In genomic region chr7:83742026-83742425, GRCm38 (mm10) we compare ENCODE assay signal across 24 mouse cellular contexts. TPM values are rescaled to one million over a fixed set of nuclear protein-coding genes. Genes with fewer than 3 reads are reported as not detected.
"Had no signal": no experiment of that assay in that cellular context is flagged by ENCODE, and none has a peak within 500 bp of the region (broad histone marks: within the 10 kb centered on the region; RNA-seq: fewer than 3 reads in every experiment).

No protein-coding gene starts in this region.

- H3K9ac ChIP-seq: liver, embryonic 14.5 days; lung, embryonic 15.5 days; midbrain, embryonic 12.5 days; midbrain, embryonic 15.5 days; neural tube, embryonic 12.5 days; neural tube, embryonic 15.5 days had no signal

- H3K27me3 ChIP-seq: lung, embryonic 15.5 days; midbrain, embryonic 12.5 days; midbrain, embryonic 15.5 days; neural tube, embryonic 12.5 days; neural tube, embryonic 15.5 days had no signal

- H3K36me3 ChIP-seq: lung, embryonic 15.5 days; midbrain, embryonic 12.5 days; midbrain, embryonic 15.5 days; neural tube, embryonic 12.5 days; neural tube, embryonic 15.5 days had no signal

- H3K4me3 ChIP-seq: left cerebral cortex, adult 2 months; lung, embryonic 15.5 days; midbrain, embryonic 12.5 days; midbrain, embryonic 15.5 days; neural tube, embryonic 12.5 days; neural tube, embryonic 15.5 days had no signal

- H3K4me2 ChIP-seq: liver, embryonic 11.5 days; lung, embryonic 15.5 days; midbrain, embryonic 12.5 days; midbrain, embryonic 15.5 days; neural tube, embryonic 12.5 days; neural tube, embryonic 15.5 days had no signal

- H3K27ac ChIP-seq: left cerebral cortex, adult 2 months; liver, embryonic 14.5 days; lung, embryonic 15.5 days; midbrain, embryonic 12.5 days; midbrain, embryonic 15.5 days; neural tube, embryonic 12.5 days; neural tube, embryonic 15.5 days; stomach, postnatal 0 days had no signal

- DNase-seq: kidney, adult 11 months; kidney, adult 8-10 months; kidney, postnatal 14 days; kidney, postnatal 4 days; layer of hippocampus, postnatal 36 days; lung, adult 18-20 months; lung, postnatal 14 days; lung, postnatal 4 days; right cerebral cortex, adult 18-20 months; right cerebral cortex, postnatal 14 days; right cerebral cortex, postnatal 4 days; thymus, adult 2 months; thymus, postnatal 14 days; thymus, postnatal 4 days had no signal

- H3K9me3 ChIP-seq: lung, embryonic 15.5 days; midbrain, embryonic 12.5 days; midbrain, embryonic 15.5 days; neural tube, embryonic 12.5 days; neural tube, embryonic 15.5 days had no signal

- H3K4me1 ChIP-seq: neural tube, embryonic 12.5 days had no signal

- ATAC-seq: midbrain, embryonic 15.5 days had no signal

RNA-seq across cellular contexts. Expression of gene Cfap161, which starts 52.7 kb away (rescaled TPM):
- total RNA-seq: megakaryocyte progenitor cell, adult 5-6 weeks had no signal
- polyA plus RNA-seq: liver, embryonic 11.5 days; midbrain, embryonic 12.5 days; neural tube, embryonic 12.5 days had no signal
